Mouse (Mus musculus) gastrocnemius, adult 2 months (tissue): ENCODE data around the gene Serpina3c. TPM values are rescaled to one million over a fixed set of nuclear protein-coding genes. Genes with fewer than 3 reads are reported as not detected.

ENCODE experiments used
- DNase-seq: peaks from one replicate; pipeline ENCODE4 v3.0.0; 2022
- H3K27ac ChIP-seq: fragments of 200-600 bp; 2 replicates; pipeline ENCODE4 v1.8.1; 2022; ENCODE audit warnings: mild to moderate bottlenecking
- H3K4me3 ChIP-seq: fragments of 200-600 bp; 2 replicates; pipeline ENCODE4 v1.8.1; 2022; ENCODE audit warnings: mild to moderate bottlenecking, moderate library complexity
- CTCF ChIP-seq: fragments of 200-600 bp; IDR thresholded peaks from 2 replicates; pipeline ENCODE4 v1.8.1; 2022; ENCODE audit warnings: antibody characterized with exemption, mild to moderate bottlenecking, moderate library complexity
- intact Hi-C: fragments of 180-260 bp; cut with DNase I; formaldehyde crosslinking; loops from one replicate; pipeline ENCODE4 v1.15.1; 2025
- long read RNA-seq, 2 experiments: library from polyadenylated mRNA; stranded (forward); transcript quantifications; one replicate each; pipeline ENCODE4 v2.0.0; 2021
- total RNA-seq, 2 experiments: library from RNA; stranded (reverse); gene quantifications; 2 replicates each; pipeline ENCODE4 v1.2.3; 2021

Gene Serpina3c
- total RNA-seq: 1 to 10 TPM; 1.2 to 1.5 TPM
- long read RNA-seq, experiment 1: 0 reads
- long read RNA-seq, experiment 2, partial matches to known transcripts: 0 of 4 reads
- long read RNA-seq, experiment 2, other reads (novel, unspliced or antisense): 3 of 4 reads

DNA sequence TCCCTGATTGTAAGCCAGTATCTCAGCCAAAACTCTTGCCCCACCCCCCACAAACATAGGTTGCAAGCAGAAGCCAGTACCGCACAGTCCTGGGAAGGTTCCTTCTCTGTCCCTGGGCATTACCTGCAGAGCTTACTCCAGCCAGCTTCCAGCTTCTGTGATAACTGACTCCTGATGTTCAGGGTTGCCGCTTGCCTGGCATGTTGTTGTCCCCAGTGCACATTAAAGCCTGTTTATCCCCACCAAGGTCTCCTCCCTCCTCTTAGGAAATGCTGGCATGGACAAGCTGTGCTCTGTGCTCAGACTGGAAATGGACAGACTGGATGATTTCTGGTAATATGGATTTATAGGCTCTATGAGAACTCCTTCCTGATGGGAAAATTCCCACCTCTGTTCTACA is at the start of gene Serpina3c:
TSS of gene Serpina3c (minus strand) at position 215 of the 400 bp plus-strand sequence.
- intact Hi-C loops: no loop called here
- Histone ChIP-seq H3K27ac (peak within 1 kb of the TSS; percentile 38; the same call in 1 of the 2 replicates), H3K4me3 (peak within 1 kb of the TSS; percentile 39)
- no peak for DNase-seq
- no peak for TF ChIP-seq CTCF

GRCm38 (mm10) chr12:104190852-104191251 is 37.2 kb upstream of the Serpina3c start:
- intact Hi-C loops: no loop called here
- no peak for DNase-seq
- Histone ChIP-seq H3K27ac (no peak overlapping the region), H3K4me3 (no peak overlapping the region)
- TF ChIP-seq CTCF: no peak

DNA sequence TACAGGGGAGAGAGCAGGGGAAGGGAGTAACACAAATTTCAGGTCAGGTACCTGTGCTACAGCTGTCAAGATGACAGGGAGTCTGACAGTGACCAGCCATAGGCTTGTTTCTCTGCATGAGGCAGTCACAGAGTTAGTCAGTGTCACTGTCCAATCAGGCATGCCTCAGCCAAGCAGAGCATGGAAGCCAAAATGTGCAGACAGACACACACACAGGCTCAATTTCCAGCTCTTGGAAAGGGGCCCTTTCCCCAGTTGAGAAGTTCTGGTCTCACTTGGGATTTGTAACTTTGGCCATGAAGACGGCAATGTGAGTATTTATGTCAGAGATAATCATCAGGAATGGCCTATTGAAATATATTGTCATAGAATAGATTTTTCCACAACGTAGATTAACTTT is 35.6 kb upstream of the Serpina3c start:
- intact Hi-C loops: no loop called here
- no peak for TF ChIP-seq CTCF
- no peak overlapping the region for H3K27ac ChIP-seq
- DNase-seq: peak; percentile 15
- H3K4me3 ChIP-seq: no peak overlapping the region

DNA sequence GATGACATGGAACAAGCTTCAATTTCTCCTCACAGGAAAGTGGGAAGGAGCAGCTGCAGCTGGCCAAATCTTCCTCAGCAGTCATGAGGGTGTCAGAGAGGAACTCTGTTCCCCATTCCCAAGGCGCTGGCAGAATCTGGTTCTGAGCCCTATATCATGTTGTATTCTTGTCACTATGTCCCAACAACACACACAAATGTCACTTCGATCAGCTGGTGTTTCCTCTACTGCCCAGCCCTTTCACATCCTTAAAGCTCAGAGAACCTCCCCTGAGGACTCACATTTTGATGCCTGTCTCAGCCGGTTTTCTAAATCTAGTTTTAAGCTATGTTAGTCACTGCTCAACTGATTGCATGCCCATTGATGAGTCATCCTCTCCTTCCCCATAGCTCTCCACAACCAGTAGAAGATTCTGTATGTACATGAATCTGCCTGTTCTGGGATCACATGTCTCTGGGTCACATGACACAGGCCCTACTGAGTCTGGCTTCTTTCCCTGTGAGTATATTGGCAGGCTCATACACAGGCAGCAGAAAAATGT is 32.4 kb upstream of the Serpina3c start:
- intact Hi-C loops: no loop called here
- no peak for TF ChIP-seq CTCF
- Histone ChIP-seq H3K27ac (no peak overlapping the region), H3K4me3 (no peak overlapping the region)
- no peak for DNase-seq

- no peak for TF ChIP-seq CTCF
- Histone ChIP-seq H3K4me3 (no peak overlapping the region), H3K27ac (no peak overlapping the region)
- no peak for DNase-seq
- intact Hi-C loops: no loop called here
Observed at GRCm38 (mm10) chr12:104185046-104185445, 31.4 kb upstream of the Serpina3c start.

GRCm38 (mm10) chr12:104178987-104179386 is 25.3 kb upstream of the Serpina3c start:
- no peak for DNase-seq
- no peak overlapping the region for H3K27ac ChIP-seq
- intact Hi-C loops: no loop called here
- TF ChIP-seq CTCF: no peak
- no peak overlapping the region for H3K4me3 ChIP-seq

GRCm38 (mm10) chr12:104178577-104178976 is 24.9 kb upstream of the Serpina3c start:
- H3K4me3 ChIP-seq: no peak overlapping the region
- DNase-seq: no peak
- no peak for TF ChIP-seq CTCF
- intact Hi-C loops: no loop called here
- no peak overlapping the region for H3K27ac ChIP-seq

GRCm38 (mm10) chr12:104175636-104176035 is 22.0 kb upstream of the Serpina3c start:
- intact Hi-C loops: no loop called here
- no peak for DNase-seq
- no peak overlapping the region for H3K4me3 ChIP-seq
- H3K27ac ChIP-seq: peak overlapping the region; percentile 62; the same call in 1 of the 2 replicates
- no peak for TF ChIP-seq CTCF

DNA sequence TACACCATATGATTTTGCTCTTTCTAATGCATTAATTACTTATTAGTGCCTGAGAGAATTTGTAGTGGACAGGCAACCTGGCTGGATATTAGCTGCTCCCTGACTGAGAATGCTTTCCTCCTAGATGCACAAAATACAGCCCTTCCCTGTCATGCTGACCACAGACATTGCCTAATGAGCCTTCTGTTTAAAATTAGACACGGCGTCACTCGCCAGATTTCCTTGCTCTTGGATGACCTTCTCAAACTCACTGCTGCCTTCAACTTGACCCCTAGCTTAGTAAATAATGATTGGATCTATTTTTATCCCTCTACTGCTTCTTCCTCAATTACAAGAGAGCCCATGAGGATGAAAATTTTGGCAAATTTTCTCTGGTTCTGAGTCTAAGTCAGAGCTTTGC is 21.1 kb upstream of the Serpina3c start:
- intact Hi-C loops: no loop called here

DNA sequence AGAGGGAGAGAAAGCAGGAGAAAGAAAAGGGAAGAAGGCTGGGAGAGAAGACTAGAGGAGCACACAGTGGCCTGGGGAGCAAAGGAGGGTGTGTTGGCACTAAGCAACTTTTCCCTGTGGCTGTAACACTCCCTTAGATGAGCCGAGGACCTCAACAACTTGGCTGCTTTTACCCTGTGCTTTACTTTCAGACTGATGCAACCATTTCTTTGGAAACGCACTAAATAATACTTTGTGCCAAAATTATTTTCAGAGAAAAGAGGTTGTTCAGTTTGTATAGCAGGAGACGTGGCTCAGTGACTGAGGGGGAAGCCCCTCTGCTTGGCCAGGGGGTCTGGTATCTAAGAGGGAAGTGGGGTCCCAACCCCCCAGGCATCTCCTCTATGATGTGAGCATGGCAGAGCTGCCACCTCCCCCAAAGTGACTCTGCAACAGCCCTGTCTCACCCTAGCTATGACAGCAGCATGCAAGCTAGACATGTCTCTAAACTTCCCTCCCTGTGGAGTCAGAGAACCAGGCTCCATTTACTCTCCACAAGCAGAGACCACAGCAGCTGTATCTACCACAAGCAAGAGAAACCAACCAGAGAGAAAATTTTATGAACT is 527 bp downstream of the Serpina3c start:
- H3K27ac ChIP-seq: peak overlapping the region; percentile 38; the same call in 1 of the 2 replicates
- H3K4me3 ChIP-seq: peak overlapping the region; percentile 39
- intact Hi-C loops: no loop called here
- no peak for TF ChIP-seq CTCF
- no peak for DNase-seq

More for the DNA sequence above, 21.1 kb upstream of the Serpina3c start:
- TF ChIP-seq CTCF: no peak
- no peak overlapping the region for H3K4me3 ChIP-seq
- H3K27ac ChIP-seq: peak overlapping the region; percentile 63
- DNase-seq: peak; percentile 43

DNA sequence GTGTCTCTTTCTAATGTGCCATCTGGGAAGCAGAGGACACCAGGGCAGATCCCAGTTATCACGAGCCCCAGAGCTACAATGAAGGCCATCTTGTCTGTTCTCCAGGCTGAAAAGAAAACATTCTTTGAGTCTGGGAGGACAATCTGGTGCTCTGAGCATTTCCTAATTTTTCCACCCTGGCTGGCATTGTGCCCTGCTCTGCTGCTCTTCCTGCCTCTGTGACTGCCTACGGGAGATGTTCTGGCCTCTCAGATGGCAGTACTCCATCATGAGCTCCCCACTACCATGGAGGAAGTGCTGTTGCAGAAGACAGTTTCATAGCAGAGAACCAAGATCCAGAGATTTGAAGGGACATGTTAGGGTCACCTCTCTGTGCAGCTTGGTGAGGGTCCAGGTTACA is 1.7 kb downstream of the Serpina3c start:
- no peak overlapping the region for H3K4me3 ChIP-seq
- intact Hi-C loops: no loop called here
- no peak for DNase-seq
- no peak overlapping the region for H3K27ac ChIP-seq
- no peak for TF ChIP-seq CTCF

- intact Hi-C loops: loop anchor here (5.0 kb wide), 1 partner anchor 247 kb away; no protein-coding TSS in a partner anchor
- Histone ChIP-seq H3K27ac (no peak overlapping the region), H3K4me3 (no peak overlapping the region)
- DNase-seq: no peak
- no peak for TF ChIP-seq CTCF
Observed at GRCm38 (mm10) chr12:104145571-104145970, 8.1 kb downstream of the Serpina3c start.

GRCm38 (mm10) chr12:104143286-104143685 is 10.4 kb downstream of the Serpina3c start:
- Histone ChIP-seq H3K4me3 (no peak overlapping the region), H3K27ac (no peak overlapping the region)
- intact Hi-C loops: no loop called here
- TF ChIP-seq CTCF: no peak
- no peak for DNase-seq

GRCm38 (mm10) chr12:104142427-104142826 is 11.2 kb downstream of the Serpina3c start:
- intact Hi-C loops: no loop called here
- Histone ChIP-seq H3K27ac (no peak overlapping the region), H3K4me3 (no peak overlapping the region)
- no peak for TF ChIP-seq CTCF
- no peak for DNase-seq
